Mouse (Mus musculus): ENCODE measurements around the gene Tbce. TPM values are rescaled to one million over a fixed set of nuclear protein-coding genes. Genes with fewer than 3 reads are reported as not detected.

The Tbce gene
- polyA plus RNA-seq, 1 experiment from 2014 or later, result 22.1 TPM

DNA sequence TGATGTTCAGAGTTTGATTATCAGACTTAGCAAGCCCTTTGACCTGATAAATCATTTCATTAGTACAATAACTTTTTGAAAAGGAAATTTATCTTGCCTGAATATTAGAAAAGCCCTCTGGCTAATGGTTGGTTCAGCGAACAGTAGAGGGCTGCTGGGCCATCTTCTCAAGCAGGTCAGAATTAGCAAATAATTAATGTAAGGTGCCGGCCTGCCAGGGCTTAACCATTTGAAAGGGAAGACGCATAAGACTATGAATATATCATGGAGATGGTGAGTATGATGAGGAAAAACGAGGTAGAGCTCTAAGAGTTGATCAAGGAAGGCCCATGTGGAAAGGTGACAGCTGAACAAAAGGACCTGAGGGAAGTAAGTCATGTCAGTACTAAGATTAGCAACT is 82.8 kb downstream of the Tbce start:
- WGBS (ENCODE audit: insufficient replicate concordance), result 55% methylated on average over 4 of the region's 4 CpGs
- Histone ChIP-seq H3K4me1 (ENCODE audit: insufficient read depth) (peaks cover 30% of the 10 kb centered on the region), H3K27me3 (ENCODE audit: insufficient read depth, low read length) (no peaks in the 10 kb centered on the region), H3K4me2 (ENCODE audit: low read depth, low read length) (peak overlapping the region; percentile 38), H3K4me3 (ENCODE audit: low read depth, low read length) (no peak overlapping the region), H3K9me3 (ENCODE audit: low read length) (no peaks in the 10 kb centered on the region), H3K27ac (ENCODE audit: low read depth) (0 out of 2 replicates have a peak overlapping the region, but pooled peaks have one; percentile 30), H3K9ac (replicated peaks) (no peak overlapping the region), H3K36me3 (replicated peaks; ENCODE audit: insufficient read depth, low read length) (no peaks in the 10 kb centered on the region)
- ATAC-seq, result no peak
- TF ChIP-seq EP300 (IDR thresholded peaks at IDR 0.05; ENCODE audit: low read depth) (no peak), CTCF (IDR thresholded peaks at IDR 0.05; ENCODE audit: low read depth) (no peak)
- DNase-seq, result no peak

DNA sequence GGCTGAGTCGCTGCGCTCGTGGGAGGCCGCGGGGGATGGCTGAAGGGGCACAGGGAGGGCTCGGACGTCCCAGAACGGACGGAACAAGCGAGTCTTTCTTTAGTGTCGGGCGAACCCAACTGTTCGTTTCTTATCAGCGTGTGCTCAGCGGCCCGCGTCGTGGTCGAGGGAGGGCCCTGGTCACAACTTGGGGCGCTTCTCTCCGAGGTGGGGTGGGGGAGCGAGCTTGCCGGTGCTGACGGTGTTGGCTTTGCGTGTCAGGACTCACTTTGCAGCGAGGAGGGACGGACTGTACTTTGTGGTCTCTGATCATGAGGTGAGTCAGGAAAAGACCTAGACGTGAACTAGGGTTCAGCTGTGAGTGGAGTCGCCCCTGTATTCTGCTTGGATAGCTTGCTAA is 84.5 kb downstream of the Tbce start:
- H3K27me3 ChIP-seq (ENCODE audit: insufficient read depth, low read length), result no peaks in the 10 kb centered on the region
- TF ChIP-seq CTCF (IDR thresholded peaks at IDR 0.05; ENCODE audit: low read depth), result no peak
- no peak for TF ChIP-seq EP300 (IDR thresholded peaks at IDR 0.05; ENCODE audit: low read depth)
- no peak for DNase-seq
- peak overlapping the region; percentile 90 for H3K27ac ChIP-seq (ENCODE audit: low read depth)
- no peaks in the 10 kb centered on the region for H3K9me3 ChIP-seq (ENCODE audit: low read length)
- H3K36me3 ChIP-seq (replicated peaks; ENCODE audit: insufficient read depth, low read length), result no peaks in the 10 kb centered on the region
- H3K9ac ChIP-seq (replicated peaks), result peak overlapping the region; percentile 89
- 1% methylated on average over 29 of the region's 29 CpGs for WGBS (ENCODE audit: insufficient replicate concordance)
- peak overlapping the region; percentile 88 for H3K4me3 ChIP-seq (ENCODE audit: low read depth, low read length)
- ATAC-seq, result peak; percentile 28
- H3K4me1 ChIP-seq (ENCODE audit: insufficient read depth), result peaks cover 30% of the 10 kb centered on the region
- peak overlapping the region; percentile 97 for H3K4me2 ChIP-seq (ENCODE audit: low read depth, low read length)

- H3K4me2 ChIP-seq (ENCODE audit: low read depth, low read length), result peak within 1 kb of the TSS; percentile 97
- H3K4me3 ChIP-seq (ENCODE audit: low read depth, low read length), result peak within 1 kb of the TSS; percentile 88
- H3K9ac ChIP-seq (replicated peaks), result peak within 1 kb of the TSS; percentile 89
- no peaks in the 10 kb centered on the region for H3K27me3 ChIP-seq (ENCODE audit: insufficient read depth, low read length)
- no peaks in the 10 kb centered on the region for H3K36me3 ChIP-seq (replicated peaks; ENCODE audit: insufficient read depth, low read length)
- under 1% methylated on average over 67 of the region's 78 CpGs for WGBS (ENCODE audit: insufficient replicate concordance)
- DNase-seq, result peak; percentile 97
- no peaks in the 10 kb centered on the region for H3K9me3 ChIP-seq (ENCODE audit: low read length)
- peaks cover 30% of the 10 kb centered on the region for H3K4me1 ChIP-seq (ENCODE audit: insufficient read depth)
- H3K27ac ChIP-seq (ENCODE audit: low read depth), result peak within 1 kb of the TSS; percentile 90
- no peak for TF ChIP-seq EP300 (IDR thresholded peaks at IDR 0.05; ENCODE audit: low read depth)
- no peak; the same call in 1 of the 2 replicates for TF ChIP-seq CTCF (IDR thresholded peaks at IDR 0.05; ENCODE audit: low read depth)
- peak; percentile 98 for ATAC-seq
Observed at GRCm38 (mm10) chr13:13953874-13954832, 85.3 kb downstream of the Tbce start, which contains the start of gene B3galnt2. B3galnt2 (plus strand) TSS chr13:13954469.

Other genes with a start within 250 kb of the Tbce start
- gene B3galnt2, start 85.2 kb downstream of the Tbce start, polyA plus RNA-seq (2015; fragmentation: Nextera tagmentation; extraction: Ambion mirVana), result 8.1 and 9.7 TPM in 2 replicates
- 17.1 and 19.6 TPM in 2 replicates for gene Arid4b, start 23.6 kb upstream of the Tbce start, polyA plus RNA-seq (2015; fragmentation: Nextera tagmentation; extraction: Ambion mirVana)
- 9.0 and 10.2 TPM in 2 replicates for gene Ggps1, start 23.9 kb upstream of the Tbce start, polyA plus RNA-seq (2015; fragmentation: Nextera tagmentation; extraction: Ambion mirVana)